ENCODE assay signal across 8 mouse cellular contexts in the genomic region with DNA sequence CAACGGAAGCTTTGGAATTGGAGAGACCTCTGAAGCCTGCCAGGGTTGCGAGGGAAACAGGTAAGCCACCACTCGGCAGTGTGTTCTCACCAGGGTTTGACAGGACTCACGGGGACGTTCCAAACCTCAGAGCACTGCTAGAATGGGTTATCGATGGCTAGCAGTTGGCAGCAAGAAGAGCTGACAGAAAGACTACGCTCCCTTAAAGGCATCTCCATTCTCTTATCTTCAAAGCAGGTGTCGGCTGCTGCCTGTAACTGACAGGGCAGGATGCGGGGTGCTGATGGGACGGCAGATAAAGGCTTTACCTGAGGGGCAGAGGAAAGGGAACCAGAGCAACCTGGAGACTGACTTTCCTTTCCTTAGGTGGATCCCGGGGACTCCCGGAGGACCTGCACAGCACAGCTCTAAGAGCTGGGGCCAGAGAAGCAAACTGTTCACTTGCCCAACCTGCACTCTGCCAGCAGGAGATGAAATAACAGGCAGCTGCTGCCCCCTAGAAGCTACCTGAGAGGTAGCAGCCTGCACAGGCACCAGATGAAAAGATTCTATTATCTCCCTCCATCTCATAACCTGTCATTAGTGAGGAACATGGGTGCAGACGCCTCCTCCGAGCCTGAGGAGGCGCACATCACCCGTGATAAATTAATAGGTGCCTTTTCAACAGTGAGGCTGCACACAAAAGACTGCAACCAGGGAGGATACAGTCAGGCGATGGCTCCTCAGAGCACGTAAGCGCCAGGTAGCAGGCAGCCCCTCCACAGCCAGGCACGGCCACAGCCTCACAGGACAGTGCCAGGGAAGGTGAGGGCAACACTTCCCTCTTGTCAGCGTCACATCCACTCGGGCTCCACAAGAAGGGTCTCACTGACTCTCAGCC. TPM values are rescaled to one million over a fixed set of nuclear protein-coding genes. Genes with fewer than 3 reads are reported as not detected.
A peak's percentile ranks its signal among the peaks of the same experiment; 100 is the strongest.
DNase-seq lines count a peak whose midpoint lies in the region; ATAC-seq lines count a peak whose summit lies in the region.

No protein-coding gene starts in this region.

- WGBS in forebrain, embryonic 14.5 days, result 81% methylated on average over 22 of the region's 22 CpGs
- 87% methylated on average over 22 of the region's 22 CpGs for WGBS in forebrain, embryonic 11.5 days
- 84% methylated on average over 22 of the region's 22 CpGs for WGBS in neural tube, embryonic 12.5 days
- WGBS in liver, embryonic 15.5 days (ENCODE audit: insufficient replicate concordance), result 62% methylated on average over 22 of the region's 22 CpGs

- no peak overlapping the region for H3K4me2 ChIP-seq in forebrain, embryonic 14.5 days (ENCODE audit: low read length)
- H3K4me2 ChIP-seq in forebrain, embryonic 11.5 days (ENCODE audit: low read depth, low read length, severe bottlenecking), result no peak overlapping the region
- H3K4me2 ChIP-seq in neural tube, embryonic 12.5 days (replicated peaks), result no peak overlapping the region
- H3K4me2 ChIP-seq in liver, embryonic 15.5 days, result no peak overlapping the region

- DNase-seq in forebrain, embryonic 14.5 days (ENCODE audit: low spot score), result peak; percentile 58
- no peak for DNase-seq in forebrain, embryonic 11.5 days (ENCODE audit: low spot score)
- no peak for DNase-seq in neural tube, embryonic 10.5 days (ENCODE audit: extremely low spot score, low spot score)
- DNase-seq in thymus, postnatal 4 days, result peak; percentile 70
- no peak for DNase-seq in right cerebral cortex, adult 2 months (ENCODE audit: low spot score in 2 of 2)
- no peak for DNase-seq in left cerebral cortex, postnatal 4 days

- no peaks in the 10 kb centered on the region for H3K4me1 ChIP-seq in forebrain, embryonic 14.5 days (ENCODE audit: control insufficient read depth, insufficient read depth, low read length)
- H3K4me1 ChIP-seq in forebrain, embryonic 11.5 days (replicated peaks; ENCODE audit: control insufficient read depth, insufficient read depth, low read length), result 0 out of 2 replicates have a peak, but pooled peaks cover 6% of the 10 kb centered on the region
- peaks cover 30% of the 10 kb centered on the region for H3K4me1 ChIP-seq in neural tube, embryonic 12.5 days
- 0 out of 2 replicates have a peak, but pooled peaks cover 7% of the 10 kb centered on the region for H3K4me1 ChIP-seq in liver, embryonic 15.5 days (replicated peaks)

- no peak overlapping the region for H3K27ac ChIP-seq in forebrain, embryonic 14.5 days (ENCODE audit: low read depth, low read length)
- H3K27ac ChIP-seq in forebrain, embryonic 11.5 days (ENCODE audit: low read depth, low read length), result no peak overlapping the region
- no peak overlapping the region for H3K27ac ChIP-seq in neural tube, embryonic 12.5 days
- no peak overlapping the region for H3K27ac ChIP-seq in liver, embryonic 15.5 days (replicated peaks)

- no peak overlapping the region for H3K9ac ChIP-seq in forebrain, embryonic 14.5 days (ENCODE audit: low read length)
- H3K9ac ChIP-seq in forebrain, embryonic 11.5 days (ENCODE audit: low read length), result no peak overlapping the region
- no peak overlapping the region for H3K9ac ChIP-seq in neural tube, embryonic 12.5 days
- H3K9ac ChIP-seq in liver, embryonic 15.5 days, result no peak overlapping the region

- H3K27me3 ChIP-seq in forebrain, embryonic 14.5 days (replicated peaks; ENCODE audit: control insufficient read depth, insufficient read depth, low read length), result no peaks in the 10 kb centered on the region
- no peaks in the 10 kb centered on the region for H3K27me3 ChIP-seq in forebrain, embryonic 11.5 days (ENCODE audit: control insufficient read depth, insufficient read depth, low read length)
- no peaks in the 10 kb centered on the region for H3K27me3 ChIP-seq in neural tube, embryonic 12.5 days (replicated peaks)
- no peaks in the 10 kb centered on the region for H3K27me3 ChIP-seq in liver, embryonic 15.5 days

- H3K9me3 ChIP-seq in forebrain, embryonic 14.5 days (replicated peaks; ENCODE audit: control insufficient read depth, low read length), result no peaks in the 10 kb centered on the region
- H3K9me3 ChIP-seq in forebrain, embryonic 11.5 days (ENCODE audit: control insufficient read depth, low read length), result no peaks in the 10 kb centered on the region
- no peaks in the 10 kb centered on the region for H3K9me3 ChIP-seq in neural tube, embryonic 12.5 days
- no peaks in the 10 kb centered on the region for H3K9me3 ChIP-seq in liver, embryonic 15.5 days (replicated peaks)

- peak; percentile 55; the same call in 1 of the 2 replicates for ATAC-seq in forebrain, embryonic 14.5 days
- no peak for ATAC-seq in forebrain, embryonic 11.5 days (replicated peaks; ENCODE audit: low FRiP score)
- 0 out of 2 replicates have a peak, but pooled peaks have one; percentile 10 for ATAC-seq in neural tube, embryonic 12.5 days (ENCODE audit: low FRiP score, low read depth)
- ATAC-seq in liver, embryonic 15.5 days (ENCODE audit: insufficient read depth), result peak; percentile 40

- H3K4me3 ChIP-seq in forebrain, embryonic 14.5 days (ENCODE audit: low read depth, low read length), result no peak overlapping the region
- H3K4me3 ChIP-seq in forebrain, embryonic 11.5 days (ENCODE audit: low read depth, low read length), result no peak overlapping the region
- no peak overlapping the region for H3K4me3 ChIP-seq in neural tube, embryonic 12.5 days
- H3K4me3 ChIP-seq in liver, embryonic 15.5 days (replicated peaks), result no peak overlapping the region

- peaks cover 5% of the 10 kb centered on the region; the same call in 1 of the 2 replicates for H3K36me3 ChIP-seq in forebrain, embryonic 14.5 days (ENCODE audit: control insufficient read depth, insufficient read depth, low read length)
- H3K36me3 ChIP-seq in forebrain, embryonic 11.5 days (ENCODE audit: control insufficient read depth, insufficient read depth, low read length), result no peaks in the 10 kb centered on the region
- H3K36me3 ChIP-seq in neural tube, embryonic 12.5 days, result no peaks in the 10 kb centered on the region
- peaks cover 5% of the 10 kb centered on the region for H3K36me3 ChIP-seq in liver, embryonic 15.5 days (replicated peaks)

- intact Hi-C loops in left cerebral cortex, postnatal 4 days (cut with DNase I), result loop anchor here (10.0 kb wide), 1 partner anchor 322 kb away; no protein-coding TSS in a partner anchor

RNA-seq across cellular contexts. Expression of a gene that starts 32.8 kb away (rescaled TPM):
- 30.7 and 43.1 TPM in 2 replicates for polyA plus RNA-seq in forebrain, embryonic 14.5 days (2014; fragmentation: Nextera tagmentation; extraction: Ambion mirVana)
- 43.5 TPM in 2 replicates for polyA plus RNA-seq in forebrain, embryonic 11.5 days (2014; fragmentation: Nextera tagmentation; extraction: Ambion mirVana)
- polyA plus RNA-seq in neural tube, embryonic 12.5 days (2016; fragmentation: Nextera tagmentation; extraction: Ambion mirVana), result 53.7 and 56.8 TPM in 2 replicates
- polyA plus RNA-seq in liver, embryonic 15.5 days (2015; fragmentation: Nextera tagmentation; extraction: Ambion mirVana), result 27.2 and 29.6 TPM in 2 replicates
- total RNA-seq in left cerebral cortex, postnatal 4 days (2021), result 10 to 100 TPM; 38.2 to 40.8 TPM

RNA-seq across cellular contexts. Expression of a gene that starts 37.0 kb away (rescaled TPM):
- polyA plus RNA-seq in forebrain, embryonic 14.5 days (2014; fragmentation: Nextera tagmentation; extraction: Ambion mirVana), result 17.8 and 20.6 TPM in 2 replicates
- 28.5 and 29.6 TPM in 2 replicates for polyA plus RNA-seq in forebrain, embryonic 11.5 days (2014; fragmentation: Nextera tagmentation; extraction: Ambion mirVana)
- 33.3 and 36.0 TPM in 2 replicates for polyA plus RNA-seq in neural tube, embryonic 12.5 days (2016; fragmentation: Nextera tagmentation; extraction: Ambion mirVana)
- 14.4 and 17.7 TPM in 2 replicates for polyA plus RNA-seq in liver, embryonic 15.5 days (2015; fragmentation: Nextera tagmentation; extraction: Ambion mirVana)
- total RNA-seq in left cerebral cortex, postnatal 4 days (2021), result 10 to 100 TPM; 40.8 to 45.9 TPM

RNA-seq across cellular contexts. Expression of a gene that starts 59.7 kb away (rescaled TPM):
- 0.63 and 1.7 TPM in 2 replicates for polyA plus RNA-seq in forebrain, embryonic 14.5 days (2014; fragmentation: Nextera tagmentation; extraction: Ambion mirVana)
- 0.49 and 1.3 TPM in 2 replicates for polyA plus RNA-seq in forebrain, embryonic 11.5 days (2014; fragmentation: Nextera tagmentation; extraction: Ambion mirVana)
- 0.30 and 0.32 TPM in 2 replicates for polyA plus RNA-seq in neural tube, embryonic 12.5 days (2016; fragmentation: Nextera tagmentation; extraction: Ambion mirVana)
- 0.14 TPM in 1 of 2 replicates, not detected in the other for polyA plus RNA-seq in liver, embryonic 15.5 days (2015; fragmentation: Nextera tagmentation; extraction: Ambion mirVana)
- 10 to 100 TPM; 13.8 to 16.6 TPM for total RNA-seq in left cerebral cortex, postnatal 4 days (2021)

Comparison
In these comparisons a context has a peak if more than half of its experiments do, and no peak if none do; other contexts are left out.
1. DNase-seq: peak in forebrain, embryonic 14.5 days (single experiment) and thymus, postnatal 4 days (single experiment); none in forebrain, embryonic 11.5 days (single experiment), neural tube, embryonic 10.5 days (single experiment), right cerebral cortex, adult 2 months (0 of 2) and left cerebral cortex, postnatal 4 days (single experiment).